In genomic region chr14:21334826-21335225, GRCm38 (mm10) we compare ENCODE assay signal across 9 mouse cellular contexts.
"Had no signal": no experiment of that assay in that cellular context is flagged by ENCODE, and none has a peak within 500 bp of the region (broad histone marks: within the 10 kb centered on the region; RNA-seq: fewer than 3 reads in every experiment).

No protein-coding gene starts in this region.

- DNase-seq: kidney, adult 8-10 months; kidney, postnatal 10 days; kidney, postnatal 36 days; liver, embryonic 13.5 days; lung, adult 2 months; lung, postnatal 14 days; thymus, adult 18-20 months; thymus, postnatal 36 days had no signal

- ATAC-seq: midbrain, embryonic 15.5 days had no signal
